Mouse (Mus musculus) kidney, adult 2 months (tissue): ENCODE measurements at regions not wholly inside any gene's neighbourhood (a gene's known extent, or its start where the extent isn't known, plus 50 kb on each side); places are given as distances from the start of the nearest gene placed in this dataset.

Source experiments
- CTCF ChIP-seq: fragments of 200-500 bp; conservative IDR thresholded peaks from 2 replicates; pipeline ENCODE4 v1.5.1; 2011; ENCODE audit warnings: low read depth, mild to moderate bottlenecking, control low read depth, low read length, moderate library complexity, mixed read lengths; ENCODE audit not compliant: insufficient read depth, insufficient read length
- POLR2A ChIP-seq: fragments of 200-500 bp; IDR thresholded peaks from one replicate; pipeline ENCODE4 v1.6.1; 2011; ENCODE audit warnings: low read depth, low read length, control low read depth

- TF ChIP-seq CTCF (no peak), POLR2A (no peak)
Observed at GRCm38 (mm10) chr9:87504673-87505385, 226.2 kb downstream of the Tbx18 start.
